Mouse (Mus musculus) central nervous system, embryonic 18 days (tissue): ENCODE data around the gene Utp14a. TPM values are rescaled to one million over a fixed set of nuclear protein-coding genes. Genes with fewer than 3 reads are reported as not detected.

ENCODE experiments used
- polyA plus RNA-seq: library from polyadenylated mRNA; depleted of rRNA; stranded (reverse); fragments of >200 nt; gene quantifications from 2 replicates; pipeline ENCODE4 v1.2.3, GENCODE M21; 2012; rRNA removed

Utp14a gene
- polyA plus RNA-seq = 17.5 and 19.1 TPM in 2 replicates

GRCm38 (mm10) chrX:48256468-48257007, at the start of gene Utp14a:
Gene Utp14a, plus strand, starts transcription at chrX:48256862.

DNA sequence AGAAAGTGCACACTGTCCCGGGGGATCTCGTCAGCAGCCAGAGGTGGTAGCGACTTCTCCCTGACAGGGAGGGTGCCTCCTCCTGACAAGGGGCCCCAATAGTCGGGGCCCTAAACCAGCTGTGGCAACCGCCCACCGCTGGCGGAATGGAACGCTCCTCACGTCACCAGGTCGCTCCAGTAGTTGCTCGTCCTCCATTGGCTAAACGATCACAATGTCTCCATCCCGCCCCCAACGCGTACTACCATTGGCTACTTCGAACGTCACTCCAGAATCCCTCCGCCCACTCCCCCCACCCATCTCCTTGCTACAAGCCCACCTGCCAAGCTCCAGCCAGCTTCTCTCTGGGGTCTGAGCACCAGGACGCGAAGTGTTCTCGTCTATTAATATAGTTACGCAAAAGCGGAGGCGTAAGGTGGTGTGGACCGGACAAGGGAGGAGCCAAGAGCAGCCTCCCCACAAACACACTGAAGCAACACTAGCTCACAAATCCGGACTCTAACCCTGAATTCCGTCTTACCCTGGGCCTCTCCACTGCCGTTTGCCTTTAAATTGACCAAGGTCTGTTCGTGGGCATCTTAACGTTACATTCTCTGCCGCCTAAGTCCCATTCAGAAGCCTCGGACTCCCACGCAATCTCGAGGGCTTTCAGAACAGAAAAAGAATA, 48.0 kb upstream of the Utp14a start, which contains the start of gene Zdhhc9:
Gene Zdhhc9 (minus strand): TSS at position 360 of the 667 bp plus-strand sequence.

Other genes starting within 250 kb of the Utp14a start
- 5.3 and 6.8 TPM in 2 replicates for gene Apln, start 222.0 kb upstream of the Utp14a start, polyA plus RNA-seq
- gene Xpnpep2, start 148.1 kb upstream of the Utp14a start, polyA plus RNA-seq = 0.40 and 0.47 TPM in 2 replicates
- gene Sash3, start 110.4 kb upstream of the Utp14a start, polyA plus RNA-seq = 0.52 and 0.57 TPM in 2 replicates
- 57.4 and 62.8 TPM in 2 replicates for gene Zdhhc9, start 48.0 kb upstream of the Utp14a start, polyA plus RNA-seq
- 6.6 and 7.0 TPM in 2 replicates for gene Bcorl1, start 84.5 kb downstream of the Utp14a start, polyA plus RNA-seq
- gene Elf4, start 206.3 kb downstream of the Utp14a start, polyA plus RNA-seq = 1.5 and 1.8 TPM in 2 replicates